Mouse (Mus musculus) A20 (cell line): Measurements from ENCODE around the gene Topaz1.
"Not testable (repeated sequence)": the region's sequence is repeated elsewhere in the genome, so short reads cannot be mapped to it uniquely, and the experiment has no call there.

Experiments used
- DNase-seq: peaks from one replicate; pipeline ENCODE4 v3.0.0-alpha.2; 2011; ENCODE audit warnings: low read depth, low spot score

Topaz1 gene

GRCm38 (mm10) chr9:122810212-122810611, 63.1 kb downstream of the Topaz1 start:
- DNase-seq, result no peak

- no peak for DNase-seq
Observed at GRCm38 (mm10) chr9:122812386-122812785, 65.2 kb downstream of the Topaz1 start.

- DNase-seq, result no peak
Observed at GRCm38 (mm10) chr9:122814775-122815174, 67.6 kb downstream of the Topaz1 start.

- DNase-seq, result no peak
Observed at GRCm38 (mm10) chr9:122815239-122815851, 68.2 kb downstream of the Topaz1 start.

- no peak for DNase-seq
Observed at GRCm38 (mm10) chr9:122823374-122824017, 76.3 kb downstream of the Topaz1 start.

- no peak for DNase-seq
Observed at GRCm38 (mm10) chr9:122826743-122827142, 79.6 kb downstream of the Topaz1 start.

GRCm38 (mm10) chr9:122829826-122830380, 82.8 kb downstream of the Topaz1 start:
- DNase-seq, result no peak

- no peak for DNase-seq
Observed at GRCm38 (mm10) chr9:122836126-122836525, 89.0 kb downstream of the Topaz1 start.

GRCm38 (mm10) chr9:122836790-122837189, 89.6 kb downstream of the Topaz1 start:
- no peak for DNase-seq

- no peak for DNase-seq
Observed at GRCm38 (mm10) chr9:122837216-122837615, 90.1 kb downstream of the Topaz1 start.

- no peak for DNase-seq
Observed at GRCm38 (mm10) chr9:122837680-122838079, 90.5 kb downstream of the Topaz1 start.

- no peak for DNase-seq
Observed at GRCm38 (mm10) chr9:122843760-122844159, 96.6 kb downstream of the Topaz1 start, which contains the start of gene Gm35549. TSS of gene Gm35549 (minus strand) at chr9:122844035.

GRCm38 (mm10) chr9:122845621-122846020, 98.5 kb downstream of the Topaz1 start:
- no peak for DNase-seq

GRCm38 (mm10) chr9:122846156-122846555, 99.0 kb downstream of the Topaz1 start:
- DNase-seq, result no peak

- not testable (repeated sequence) for DNase-seq
Observed at GRCm38 (mm10) chr9:122847811-122848311, 100.7 kb downstream of the Topaz1 start.
